ENCODE assay signal across 15 mouse cellular contexts in the genomic region with DNA sequence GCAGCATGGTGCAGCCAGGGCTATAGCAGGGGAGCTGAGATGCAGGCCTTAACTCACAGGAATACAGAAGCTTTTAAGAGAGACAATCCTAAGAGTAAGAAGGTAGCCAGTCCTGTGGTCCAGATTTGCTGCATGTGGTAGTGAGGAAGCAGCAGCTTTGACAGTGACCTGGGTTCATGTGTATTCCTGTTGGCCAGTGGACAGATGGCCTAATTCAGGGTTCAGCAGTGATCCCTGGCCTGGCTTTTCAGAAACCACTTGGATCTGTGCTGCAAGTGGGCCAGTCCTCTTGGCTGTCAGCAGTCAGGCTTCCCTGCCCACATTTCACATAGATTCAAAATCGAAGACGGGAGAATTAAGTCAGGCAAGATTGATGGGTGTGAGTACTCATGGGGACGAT. TPM values are rescaled to one million over a fixed set of nuclear protein-coding genes. Genes with fewer than 3 reads are reported as not detected.
"Had no signal": no experiment of that assay in that cellular context is flagged by ENCODE, and none has a peak within 500 bp of the region (broad histone marks: within the 10 kb centered on the region; RNA-seq: fewer than 3 reads in every experiment).

No protein-coding gene starts in this region.

- H3K36me3 ChIP-seq: limb, embryonic 10.5 days; liver, embryonic 15.5 days; midbrain, embryonic 10.5 days; midbrain, embryonic 15.5 days; neural tube, embryonic 13.5 days had no signal

- H3K9me3 ChIP-seq: limb, embryonic 10.5 days; liver, embryonic 15.5 days; midbrain, embryonic 10.5 days; midbrain, embryonic 15.5 days; neural tube, embryonic 13.5 days had no signal

- H3K27me3 ChIP-seq: liver, embryonic 15.5 days; midbrain, embryonic 15.5 days had no signal

- DNase-seq: kidney, adult 8-10 months; kidney, postnatal 25 days; lung, adult 2 months; lung, postnatal 36 days; right cerebral cortex, adult 18-20 months; thymus, adult 18-20 months; thymus, postnatal 14 days had no signal

- H3K27ac ChIP-seq: limb, embryonic 10.5 days; liver, embryonic 15.5 days; midbrain, embryonic 10.5 days; midbrain, embryonic 15.5 days; neural tube, embryonic 13.5 days had no signal

- H3K9ac ChIP-seq: liver, embryonic 15.5 days; midbrain, embryonic 15.5 days; neural tube, embryonic 13.5 days had no signal

- H3K4me2 ChIP-seq: liver, embryonic 11.5 days; liver, embryonic 15.5 days; midbrain, embryonic 15.5 days; neural tube, embryonic 13.5 days had no signal

- ATAC-seq: lung, postnatal 0 days; midbrain, embryonic 15.5 days had no signal

- H3K4me3 ChIP-seq: limb, embryonic 10.5 days; liver, embryonic 15.5 days; midbrain, embryonic 10.5 days; midbrain, embryonic 15.5 days; neural tube, embryonic 13.5 days had no signal

- H3K4me1 ChIP-seq: liver, embryonic 15.5 days; midbrain, embryonic 10.5 days; midbrain, embryonic 15.5 days had no signal

RNA-seq across cellular contexts. Expression of a gene that starts 26.6 kb away (rescaled TPM):
- total RNA-seq: megakaryocyte progenitor cell, adult 5-6 weeks had no signal
